Mouse (Mus musculus) heart, embryonic 12.5 days (tissue): Measurements from ENCODE around the gene Rhov. TPM values are rescaled to one million over a fixed set of nuclear protein-coding genes. Genes with fewer than 3 reads are reported as not detected.

ENCODE experiments used
- ATAC-seq: fragments of 200-750 bp; cut with Nextera tagmentation; 2 replicates; pipeline ENCODE4 v1.8.0; 2017; ENCODE audit warnings: moderate TSS enrichment, moderate library complexity; ENCODE audit not compliant: insufficient number of reproducible peaks, low FRiP score
- H3K27ac ChIP-seq: fragments of 300-500 bp; sonication (generic); 2 replicates; pipeline ENCODE4 v1.5.1; 2016; ENCODE audit warnings: mild to moderate bottlenecking, moderate library complexity; ENCODE audit not compliant: poor library complexity, severe bottlenecking
- H3K27me3 ChIP-seq: fragments of 300-500 bp; sonication (generic); replicated peaks from 2 replicates; pipeline ENCODE4 v1.6.1; 2016; ENCODE audit warnings: mild to moderate bottlenecking, moderate library complexity
- H3K36me3 ChIP-seq: fragments of 300-500 bp; sonication (generic); 2 replicates; pipeline ENCODE4 v1.6.1; 2016; ENCODE audit warnings: mild to moderate bottlenecking, moderate library complexity
- H3K4me1 ChIP-seq: fragments of 300-500 bp; sonication (generic); replicated peaks from 2 replicates; pipeline ENCODE4 v1.6.1; 2016; ENCODE audit warnings: mild to moderate bottlenecking
- H3K4me2 ChIP-seq: fragments of 300-500 bp; sonication (generic); 2 replicates; pipeline ENCODE4 v1.6.1; 2016; ENCODE audit warnings: mild to moderate bottlenecking, moderate library complexity
- H3K4me3 ChIP-seq: fragments of 300-500 bp; sonication (generic); 2 replicates; pipeline ENCODE4 v1.5.1; 2016; ENCODE audit warnings: mild to moderate bottlenecking
- H3K9ac ChIP-seq: fragments of 300-500 bp; sonication (generic); 2 replicates; pipeline ENCODE4 v1.6.1; 2016; ENCODE audit warnings: mild to moderate bottlenecking, moderate library complexity
- H3K9me3 ChIP-seq: fragments of 300-500 bp; sonication (generic); replicated peaks from 2 replicates; pipeline ENCODE4 v1.6.1; 2016; ENCODE audit warnings: mild to moderate bottlenecking, moderate library complexity
- WGBS: fragments of 180-500 bp; shearing (Covaris S2); methylation state at CpG from one replicate; pipeline ENCODE4 v1.1.7; 2016; 5-methylcytosine and 5-hydroxymethylcytosine counted together
- polyA plus RNA-seq: library from polyadenylated mRNA; unstranded; fragments of >200 nt; fragmentation: Nextera tagmentation; extraction: Ambion mirVana; gene quantifications from 2 replicates; pipeline ENCODE4 v1.2.1, GENCODE M21; 2016

Gene Rhov
- polyA plus RNA-seq, 1 experiment from 2014 or later, result 0.13 TPM

DNA sequence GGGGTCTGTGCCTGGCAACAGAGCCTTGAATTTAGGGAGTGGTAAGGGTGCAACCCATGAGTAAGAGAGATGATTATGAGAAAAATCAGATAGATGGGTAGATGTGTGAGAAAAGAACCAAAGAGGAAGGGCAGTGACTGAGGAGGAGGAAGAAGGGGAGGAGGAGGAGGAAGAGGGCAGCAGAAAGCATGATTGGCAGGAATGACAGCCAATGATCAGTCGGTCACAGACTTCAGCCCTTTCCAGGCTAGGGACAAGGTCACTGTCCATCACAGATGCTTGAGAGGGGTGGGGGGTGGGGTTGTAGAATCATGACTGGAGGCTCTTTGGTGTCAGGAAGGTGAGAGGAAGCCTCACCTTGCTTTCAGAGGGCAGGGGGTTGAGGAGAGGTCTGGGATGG, 10.6 kb downstream of the Rhov start:
- Histone ChIP-seq H3K36me3 (no peaks in the 10 kb centered on the region), H3K9me3 (no peaks in the 10 kb centered on the region), H3K27ac (no peak overlapping the region), H3K4me1 (peaks cover 4% of the 10 kb centered on the region; the same call in 1 of the 2 replicates), H3K9ac (no peak overlapping the region), H3K27me3 (peaks cover 22% of the 10 kb centered on the region), H3K4me3 (no peak overlapping the region), H3K4me2 (no peak overlapping the region)
- no peak for ATAC-seq
- 83% methylated on average over 1 of the region's 1 CpGs for WGBS

DNA sequence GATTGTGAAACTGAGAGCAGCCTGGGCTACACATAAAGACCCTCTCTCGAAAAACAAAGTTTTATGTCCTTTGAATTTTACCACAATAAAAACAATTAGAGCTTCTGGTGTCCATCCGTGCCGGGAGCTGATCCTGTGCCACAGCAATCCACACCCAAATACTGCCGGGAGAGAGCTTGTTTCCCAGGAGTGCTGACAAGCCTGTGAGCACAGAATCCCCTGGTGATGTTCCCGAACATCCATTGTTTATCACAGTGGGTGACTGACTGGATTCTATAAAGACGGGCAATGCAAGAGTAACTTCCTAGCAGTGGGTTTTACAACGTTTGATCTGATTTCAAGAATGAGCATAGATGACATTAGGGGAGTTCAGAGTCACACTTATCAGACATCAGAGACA, 16.1 kb downstream of the Rhov start:
- H3K4me1 ChIP-seq, result peaks cover 4% of the 10 kb centered on the region

DNA sequence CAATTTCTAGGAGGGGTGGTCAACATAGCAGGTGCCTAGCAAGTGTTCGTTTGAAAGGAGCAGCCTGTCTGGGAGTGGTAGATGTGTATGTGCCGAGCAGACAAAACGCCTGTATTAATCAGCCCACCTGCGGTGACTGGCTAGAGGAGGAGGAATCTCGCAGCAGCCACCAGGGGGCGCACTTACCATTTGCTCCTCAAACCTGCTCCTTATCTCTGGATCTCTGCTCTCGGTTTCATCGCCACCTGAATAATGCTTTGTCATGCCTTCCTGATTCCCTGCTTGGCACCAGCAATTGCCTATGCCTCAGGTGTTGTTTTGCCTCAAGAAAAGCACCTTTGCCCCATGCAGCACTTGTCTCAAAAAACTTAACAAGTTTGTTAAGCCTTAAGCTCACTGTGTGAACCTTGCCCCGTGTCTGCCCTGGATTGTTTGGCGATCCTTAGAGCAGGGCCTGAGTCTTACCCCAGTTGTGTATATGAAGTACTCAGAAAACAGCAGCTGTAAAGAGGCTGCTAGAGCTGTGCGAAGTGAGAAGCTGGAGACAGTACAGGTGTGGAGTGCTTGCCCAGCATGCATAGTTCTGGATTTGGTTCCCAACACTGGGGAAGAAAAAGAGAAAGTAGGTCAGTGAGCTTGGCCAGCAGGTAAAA, 20.1 kb downstream of the Rhov start:
- peak; percentile 65; the same call in 1 of the 2 replicates for ATAC-seq
- WGBS, result 15% methylated on average over 11 of the region's 11 CpGs
- peak overlapping the region; percentile 2; the same call in 1 of the 2 replicates for H3K9ac ChIP-seq
- peaks cover 49% of the 10 kb centered on the region for H3K27me3 ChIP-seq
- peaks cover 4% of the 10 kb centered on the region for H3K4me1 ChIP-seq
- no peaks in the 10 kb centered on the region for H3K9me3 ChIP-seq
- H3K36me3 ChIP-seq, result no peaks in the 10 kb centered on the region
- no peak overlapping the region for H3K27ac ChIP-seq
- H3K4me3 ChIP-seq, result peak overlapping the region; percentile 21; the same call in 1 of the 2 replicates
- peak overlapping the region; percentile 58 for H3K4me2 ChIP-seq

More for the DNA sequence above, 16.1 kb downstream of the Rhov start:
- Histone ChIP-seq H3K4me3 (no peak overlapping the region), H3K9me3 (no peaks in the 10 kb centered on the region), H3K27me3 (peaks cover 39% of the 10 kb centered on the region), H3K9ac (no peak overlapping the region), H3K27ac (no peak overlapping the region), H3K36me3 (no peaks in the 10 kb centered on the region), H3K4me2 (no peak overlapping the region)
- ATAC-seq, result no peak
- 21% methylated on average over 7 of the region's 7 CpGs for WGBS

DNA sequence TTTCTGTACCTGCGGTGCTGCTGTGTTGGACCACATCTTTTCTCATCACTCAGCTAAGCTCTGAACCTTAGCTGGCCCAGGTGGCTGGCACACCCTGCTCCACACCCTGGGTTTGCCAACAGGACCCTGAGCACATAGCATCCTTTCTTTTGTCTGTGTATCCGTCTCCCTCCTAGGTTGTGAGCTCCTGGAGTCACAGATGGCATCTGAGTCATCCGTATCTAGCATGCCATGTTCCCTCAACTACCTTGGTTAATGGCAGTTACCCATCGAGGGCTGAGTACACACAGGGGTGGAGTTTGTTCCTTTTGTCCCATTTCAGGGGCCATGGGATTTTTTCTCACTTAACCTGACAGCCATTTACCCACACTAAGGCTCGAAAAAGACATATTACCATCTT, 20.7 kb downstream of the Rhov start:
- H3K27me3 ChIP-seq, result peaks cover 47% of the 10 kb centered on the region
- H3K4me3 ChIP-seq, result no peak overlapping the region
- no peak overlapping the region for H3K9ac ChIP-seq
- no peak for ATAC-seq
- H3K4me2 ChIP-seq, result peak overlapping the region; percentile 58; the same call in 1 of the 2 replicates
- no peaks in the 10 kb centered on the region for H3K9me3 ChIP-seq
- peaks cover 4% of the 10 kb centered on the region for H3K4me1 ChIP-seq
- 63% methylated on average over 5 of the region's 5 CpGs for WGBS
- no peaks in the 10 kb centered on the region for H3K36me3 ChIP-seq
- H3K27ac ChIP-seq, result no peak overlapping the region

DNA sequence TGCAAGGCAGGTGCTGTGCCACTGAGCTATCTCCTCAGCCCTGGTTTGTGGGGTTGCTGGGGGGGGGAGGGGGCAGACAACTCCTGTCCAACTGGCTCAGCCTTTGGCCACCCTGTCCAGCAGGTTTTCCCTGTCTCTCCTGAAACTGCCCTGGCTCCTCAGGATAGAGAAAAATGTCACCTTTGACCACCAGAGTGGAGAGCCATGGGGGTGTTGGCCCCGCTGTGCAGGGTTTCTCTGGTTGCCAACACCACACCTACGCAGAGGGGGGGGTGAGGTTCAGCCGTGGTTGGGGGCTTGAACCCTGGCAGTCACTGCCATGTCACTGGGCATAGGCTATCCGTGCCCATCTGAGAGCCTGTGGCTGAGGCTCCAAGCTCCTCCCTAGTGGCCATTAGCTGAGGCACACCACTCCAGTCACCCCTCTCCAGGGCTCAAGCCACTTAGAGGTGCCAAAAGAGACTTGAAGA, 21.4 kb downstream of the Rhov start:
- Histone ChIP-seq H3K36me3 (no peaks in the 10 kb centered on the region), H3K27ac (no peak overlapping the region), H3K9me3 (no peaks in the 10 kb centered on the region), H3K4me1 (peaks cover 4% of the 10 kb centered on the region), H3K4me2 (no peak overlapping the region), H3K27me3 (peaks cover 40% of the 10 kb centered on the region), H3K9ac (no peak overlapping the region), H3K4me3 (no peak overlapping the region)
- 71% methylated on average over 4 of the region's 4 CpGs for WGBS
- ATAC-seq, result no peak

- H3K4me2 ChIP-seq, result no peak overlapping the region
- H3K27me3 ChIP-seq, result peaks cover 25% of the 10 kb centered on the region
- no peak for ATAC-seq
- H3K9me3 ChIP-seq, result no peaks in the 10 kb centered on the region
- 73% methylated on average over 9 of the region's 9 CpGs for WGBS
- no peak overlapping the region for H3K27ac ChIP-seq
- peaks cover 4% of the 10 kb centered on the region for H3K4me1 ChIP-seq
- no peak overlapping the region for H3K9ac ChIP-seq
- no peaks in the 10 kb centered on the region for H3K36me3 ChIP-seq
- no peak overlapping the region for H3K4me3 ChIP-seq
Observed at GRCm38 (mm10) chr2:119247904-119248303, 23.2 kb downstream of the Rhov start.

DNA sequence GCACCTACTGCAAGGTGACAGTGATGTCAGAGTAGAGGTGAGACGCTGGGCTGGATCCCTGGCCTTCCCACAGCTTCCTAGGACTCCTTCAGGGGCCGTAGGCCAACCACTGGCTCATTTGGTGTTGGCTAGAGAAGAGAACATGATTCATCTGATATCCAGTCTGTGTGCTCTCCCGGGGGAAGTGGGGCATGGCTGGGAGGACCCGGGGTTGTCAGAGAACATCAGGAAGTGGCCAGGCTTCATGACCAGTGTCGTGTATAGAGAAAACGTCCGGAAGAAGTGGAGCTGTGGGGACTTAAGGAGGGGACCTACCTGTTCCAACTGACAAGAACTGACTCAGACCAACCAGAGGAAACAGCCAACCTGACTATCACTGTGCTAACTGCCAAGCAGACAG, 25.8 kb downstream of the Rhov start:
- no peak overlapping the region for H3K27ac ChIP-seq
- no peak overlapping the region for H3K9ac ChIP-seq
- no peak overlapping the region for H3K4me2 ChIP-seq
- no peaks in the 10 kb centered on the region for H3K36me3 ChIP-seq
- H3K27me3 ChIP-seq, result peaks cover 30% of the 10 kb centered on the region
- WGBS, result 65% methylated on average over 7 of the region's 7 CpGs
- no peak for ATAC-seq
- no peaks in the 10 kb centered on the region for H3K4me1 ChIP-seq
- no peak overlapping the region for H3K4me3 ChIP-seq
- no peaks in the 10 kb centered on the region for H3K9me3 ChIP-seq

- peaks cover 42% of the 10 kb centered on the region for H3K27me3 ChIP-seq
- 63% methylated on average over 9 of the region's 9 CpGs for WGBS
- H3K36me3 ChIP-seq, result no peaks in the 10 kb centered on the region
- no peak overlapping the region for H3K4me3 ChIP-seq
- no peak overlapping the region for H3K27ac ChIP-seq
- no peak overlapping the region for H3K9ac ChIP-seq
- peaks cover 5% of the 10 kb centered on the region for H3K4me1 ChIP-seq
- no peak overlapping the region for H3K4me2 ChIP-seq
- no peaks in the 10 kb centered on the region for H3K9me3 ChIP-seq
- no peak for ATAC-seq
Observed at GRCm38 (mm10) chr2:119242548-119242947, 28.5 kb downstream of the Rhov start.

DNA sequence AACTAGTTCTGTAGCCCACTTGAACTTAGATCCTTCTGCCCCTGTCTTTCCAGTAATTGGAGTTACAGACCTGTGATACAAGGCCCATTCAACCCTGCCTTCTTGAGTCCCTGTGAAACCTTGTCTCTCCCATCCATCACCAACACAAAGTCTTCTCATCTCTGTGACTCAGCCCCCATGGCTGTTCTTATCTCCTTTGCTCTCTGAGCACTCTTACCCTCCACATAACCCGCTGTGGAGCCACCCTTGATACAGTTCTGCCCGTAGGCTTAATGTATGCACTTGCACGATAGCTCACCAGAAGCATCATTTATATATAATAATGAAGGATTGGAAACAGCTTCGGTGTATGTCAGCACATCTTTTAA, 30.3 kb downstream of the Rhov start:
- Histone ChIP-seq H3K4me2 (no peak overlapping the region), H3K27ac (no peak overlapping the region), H3K9ac (no peak overlapping the region), H3K4me3 (no peak overlapping the region), H3K36me3 (no peaks in the 10 kb centered on the region), H3K27me3 (peaks cover 52% of the 10 kb centered on the region), H3K9me3 (no peaks in the 10 kb centered on the region), H3K4me1 (peaks cover 14% of the 10 kb centered on the region)
- ATAC-seq, result no peak
- 75% methylated on average over 4 of the region's 4 CpGs for WGBS

DNA sequence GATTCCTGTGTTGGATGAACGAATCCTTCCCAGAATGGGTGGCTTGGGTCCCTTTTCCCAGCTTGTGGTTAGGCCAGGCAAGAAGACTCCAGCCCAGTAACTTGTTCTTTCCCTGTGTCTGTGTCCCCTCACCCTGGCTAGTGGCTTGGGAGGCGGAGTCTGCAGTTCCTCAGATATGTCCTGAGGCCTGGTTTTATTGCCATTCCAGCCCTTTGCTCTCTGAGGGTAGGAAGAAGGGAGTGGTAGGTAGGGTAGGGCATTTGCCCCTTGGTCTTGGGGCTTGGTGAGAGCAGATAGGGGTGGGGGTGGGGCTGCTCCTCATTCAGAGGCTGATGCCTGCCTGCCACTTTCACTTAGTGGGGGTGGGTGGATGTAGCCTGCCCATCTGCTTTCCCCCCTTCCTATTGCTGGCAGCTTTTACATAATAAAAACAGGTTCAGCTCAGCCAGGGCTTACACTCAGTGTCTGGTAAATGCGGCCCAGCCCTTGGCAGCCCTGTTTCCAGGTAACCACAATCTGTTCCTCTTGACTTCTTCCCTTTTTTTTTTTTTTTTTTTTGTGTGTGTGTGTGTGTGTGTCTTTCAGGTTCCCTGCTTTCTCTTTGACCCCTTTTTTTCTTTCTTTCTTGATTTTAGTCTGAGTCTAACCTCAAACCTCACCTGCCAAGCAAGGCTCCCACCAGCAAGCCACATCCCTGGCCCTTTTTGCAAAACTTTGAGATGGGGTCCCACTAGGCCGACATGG, 30.8 kb downstream of the Rhov start:
- Histone ChIP-seq H3K27ac (no peak overlapping the region), H3K9ac (no peak overlapping the region), H3K4me1 (peaks cover 14% of the 10 kb centered on the region), H3K4me2 (no peak overlapping the region), H3K27me3 (peaks cover 58% of the 10 kb centered on the region), H3K36me3 (no peaks in the 10 kb centered on the region), H3K4me3 (no peak overlapping the region), H3K9me3 (no peaks in the 10 kb centered on the region)
- ATAC-seq, result no peak
- WGBS, result 61% methylated on average over 4 of the region's 4 CpGs

- H3K9ac ChIP-seq, result no peak overlapping the region
- H3K4me2 ChIP-seq, result no peak overlapping the region
- no peak overlapping the region for H3K27ac ChIP-seq
- no peaks in the 10 kb centered on the region for H3K36me3 ChIP-seq
- WGBS, result 59% methylated on average over 2 of the region's 2 CpGs
- peaks cover 73% of the 10 kb centered on the region for H3K27me3 ChIP-seq
- H3K4me1 ChIP-seq, result peaks cover 14% of the 10 kb centered on the region
- H3K4me3 ChIP-seq, result no peak overlapping the region
- no peak for ATAC-seq
- H3K9me3 ChIP-seq, result no peaks in the 10 kb centered on the region
Observed at GRCm38 (mm10) chr2:119238671-119239070, 32.4 kb downstream of the Rhov start.
